Mouse (Mus musculus) lung, postnatal 25 days (tissue): ENCODE results near the gene Opcml.

Experiments
- DNase-seq: peaks from one replicate; pipeline ENCODE4 v3.0.0; 2022; ENCODE audit warnings: low spot score

The Opcml gene

GRCm38 (mm10) chr9:28163946-28164345, 373.4 kb downstream of the Opcml start:
- DNase-seq: no peak

- peak; percentile 23 for DNase-seq
Observed at GRCm38 (mm10) chr9:28171890-28172289, 381.3 kb downstream of the Opcml start.

GRCm38 (mm10) chr9:28177052-28177451, 386.5 kb downstream of the Opcml start:
- no peak for DNase-seq

GRCm38 (mm10) chr9:28178123-28178887, 387.7 kb downstream of the Opcml start:
- no peak for DNase-seq

- no peak for DNase-seq
Observed at GRCm38 (mm10) chr9:28181916-28182315, 391.3 kb downstream of the Opcml start.

- no peak for DNase-seq
Observed at GRCm38 (mm10) chr9:28190226-28190625, 399.7 kb downstream of the Opcml start.

GRCm38 (mm10) chr9:28190751-28191150, 400.2 kb downstream of the Opcml start:
- no peak for DNase-seq

- DNase-seq: no peak
Observed at GRCm38 (mm10) chr9:28196550-28196949, 406.0 kb downstream of the Opcml start.

- DNase-seq: no peak
Observed at GRCm38 (mm10) chr9:28197061-28197460, 406.5 kb downstream of the Opcml start.

- DNase-seq: peak; percentile 12
Observed at GRCm38 (mm10) chr9:28197631-28198030, 407.1 kb downstream of the Opcml start.

- no peak for DNase-seq
Observed at GRCm38 (mm10) chr9:28198106-28198694, 407.6 kb downstream of the Opcml start.

GRCm38 (mm10) chr9:28207441-28207840, 416.9 kb downstream of the Opcml start:
- no peak for DNase-seq

- DNase-seq: no peak
Observed at GRCm38 (mm10) chr9:28208696-28209095, 418.1 kb downstream of the Opcml start.

- DNase-seq: no peak
Observed at GRCm38 (mm10) chr9:28211877-28212276, 421.3 kb downstream of the Opcml start.

- DNase-seq: no peak
Observed at GRCm38 (mm10) chr9:28213893-28214292, 423.3 kb downstream of the Opcml start.

GRCm38 (mm10) chr9:28218026-28218646, 427.6 kb downstream of the Opcml start:
- DNase-seq: no peak

- no peak for DNase-seq
Observed at GRCm38 (mm10) chr9:28222726-28223125, 432.2 kb downstream of the Opcml start.

- no peak for DNase-seq
Observed at GRCm38 (mm10) chr9:28225824-28226569, 435.4 kb downstream of the Opcml start.

- DNase-seq: no peak
Observed at GRCm38 (mm10) chr9:28226570-28226951, 436.0 kb downstream of the Opcml start.

GRCm38 (mm10) chr9:28238450-28238849, 447.9 kb downstream of the Opcml start:
- DNase-seq: no peak

GRCm38 (mm10) chr9:28247742-28248503, 457.3 kb downstream of the Opcml start:
- DNase-seq: no peak

- no peak for DNase-seq
Observed at GRCm38 (mm10) chr9:28251341-28251740, 460.8 kb downstream of the Opcml start.
